Mouse (Mus musculus): ENCODE results near the gene Zfyve28. TPM values are rescaled to one million over a fixed set of nuclear protein-coding genes. Genes with fewer than 3 reads are reported as not detected.

The Zfyve28 gene
- total and polyA plus RNA-seq, 3 experiments: 0.40 to 1.6 (median 0.90) TPM

GRCm38 (mm10) chr5:34252307-34252966 lies 35.8 kb downstream of the Zfyve28 start:
- DNase-seq: no peak

- peak; percentile 74 for DNase-seq
These were observed 36.5 kb downstream of the Zfyve28 start for GRCm38 (mm10) chr5:34251794-34252193.

- DNase-seq: peak; percentile 58
These were observed 38.2 kb downstream of the Zfyve28 start for GRCm38 (mm10) chr5:34250090-34250489.

GRCm38 (mm10) chr5:34249132-34249531 lies 39.1 kb downstream of the Zfyve28 start:
- DNase-seq: no peak

- no peak for DNase-seq
These were observed 41.8 kb downstream of the Zfyve28 start for GRCm38 (mm10) chr5:34246443-34246842.

GRCm38 (mm10) chr5:34243062-34243461 lies 45.2 kb downstream of the Zfyve28 start:
- DNase-seq: no peak

- peak; percentile 79 for DNase-seq
These were observed 45.9 kb downstream of the Zfyve28 start for GRCm38 (mm10) chr5:34242224-34242963.

- no peak for DNase-seq
These were observed 49.8 kb downstream of the Zfyve28 start for GRCm38 (mm10) chr5:34238444-34238843.

- no peak for DNase-seq
These were observed 52.3 kb downstream of the Zfyve28 start for GRCm38 (mm10) chr5:34235898-34236420.

- no peak for DNase-seq
These were observed 53.2 kb downstream of the Zfyve28 start for GRCm38 (mm10) chr5:34235056-34235455.

- no peak for DNase-seq
These were observed 55.1 kb downstream of the Zfyve28 start for GRCm38 (mm10) chr5:34233221-34233515.

GRCm38 (mm10) chr5:34232481-34233220 lies 55.6 kb downstream of the Zfyve28 start:
- DNase-seq: no peak

- DNase-seq: no peak
These were observed 56.3 kb downstream of the Zfyve28 start for GRCm38 (mm10) chr5:34231901-34232300.

- no peak for DNase-seq
These were observed 57.4 kb downstream of the Zfyve28 start for GRCm38 (mm10) chr5:34230599-34231485.

GRCm38 (mm10) chr5:34229503-34229902 lies 58.7 kb downstream of the Zfyve28 start:
- no peak for DNase-seq

- DNase-seq: no peak
These were observed 62.7 kb downstream of the Zfyve28 start for GRCm38 (mm10) chr5:34225516-34225915.

- DNase-seq: no peak
These were observed 63.7 kb downstream of the Zfyve28 start for GRCm38 (mm10) chr5:34224515-34224914.

GRCm38 (mm10) chr5:34220001-34220400 lies 68.2 kb downstream of the Zfyve28 start:
- DNase-seq: no peak

GRCm38 (mm10) chr5:34218672-34219071 lies 69.6 kb downstream of the Zfyve28 start:
- DNase-seq: no peak

- DNase-seq: no peak
These were observed 70.5 kb downstream of the Zfyve28 start for GRCm38 (mm10) chr5:34217756-34218155.

- no peak for DNase-seq
These were observed 72.2 kb downstream of the Zfyve28 start for GRCm38 (mm10) chr5:34216025-34216424.

- no peak for DNase-seq
These were observed 74.6 kb downstream of the Zfyve28 start for GRCm38 (mm10) chr5:34213659-34214058.

Measured in adrenal gland, adult 2 months (tissue).